Mouse (Mus musculus) forelimb bud, embryonic 11.5 days (tissue): ENCODE data around the gene 2310079G19Rik.

ENCODE experiments used
- DNase-seq: peaks from one replicate; pipeline ENCODE4 v3.0.0-alpha.2; 2012; ENCODE audit warnings: low read depth, low spot score

2310079G19Rik gene

GRCm38 (mm10) chr16:88627566-88627965, at the start of gene 2310079G19Rik:
Gene 2310079G19Rik (minus strand): TSS chr16:88627666.
- DNase-seq = no peak

GRCm38 (mm10) chr16:88671571-88671970, 44.1 kb upstream of the 2310079G19Rik start, which contains the start of gene Krtap27-1:
Gene Krtap27-1 (minus strand): TSS chr16:88671671.
- no peak for DNase-seq

- no peak for DNase-seq
These were observed 30.0 kb upstream of the 2310079G19Rik start for GRCm38 (mm10) chr16:88657426-88657825.

GRCm38 (mm10) chr16:88651952-88652351, 24.5 kb upstream of the 2310079G19Rik start:
- no peak for DNase-seq

GRCm38 (mm10) chr16:88651082-88651481, 23.6 kb upstream of the 2310079G19Rik start:
- no peak for DNase-seq

GRCm38 (mm10) chr16:88647358-88647846, 19.9 kb upstream of the 2310079G19Rik start, which contains the start of gene Krtap26-1:
Gene Krtap26-1 (minus strand): TSS chr16:88647796.
- DNase-seq = no peak

- no peak for DNase-seq
These were observed 19.1 kb upstream of the 2310079G19Rik start for GRCm38 (mm10) chr16:88646366-88647111.

- DNase-seq = no peak
These were observed 12.6 kb upstream of the 2310079G19Rik start for GRCm38 (mm10) chr16:88640053-88640452.

- no peak for DNase-seq
These were observed 7.7 kb upstream of the 2310079G19Rik start for GRCm38 (mm10) chr16:88635142-88635541.

- DNase-seq = no peak
These were observed 4.0 kb upstream of the 2310079G19Rik start for GRCm38 (mm10) chr16:88631474-88631873.

GRCm38 (mm10) chr16:88612712-88613111, 14.8 kb downstream of the 2310079G19Rik start:
- DNase-seq = no peak

GRCm38 (mm10) chr16:88611922-88612321, 15.5 kb downstream of the 2310079G19Rik start, which contains the start of gene Krtap24-1:
Gene Krtap24-1 (minus strand): TSS chr16:88612279.
- DNase-seq = no peak

GRCm38 (mm10) chr16:88604570-88604969, 22.9 kb downstream of the 2310079G19Rik start:
- no peak for DNase-seq

- DNase-seq = no peak
These were observed 25.0 kb downstream of the 2310079G19Rik start for GRCm38 (mm10) chr16:88602464-88602863.

GRCm38 (mm10) chr16:88600303-88600702, 27.2 kb downstream of the 2310079G19Rik start:
- DNase-seq = no peak

GRCm38 (mm10) chr16:88599504-88600237, 27.8 kb downstream of the 2310079G19Rik start:
- DNase-seq = peak; percentile 90

- no peak for DNase-seq
These were observed 34.7 kb downstream of the 2310079G19Rik start for GRCm38 (mm10) chr16:88592758-88593157.

GRCm38 (mm10) chr16:88583338-88583737, 44.1 kb downstream of the 2310079G19Rik start:
- DNase-seq = no peak
